Mouse (Mus musculus): Measurements from ENCODE around the gene Pitpnc1. TPM values are rescaled to one million over a fixed set of nuclear protein-coding genes. Genes with fewer than 3 reads are reported as not detected.

The Pitpnc1 gene
- polyA plus RNA-seq, 2 experiments = 3.0 to 5.8 TPM

DNA sequence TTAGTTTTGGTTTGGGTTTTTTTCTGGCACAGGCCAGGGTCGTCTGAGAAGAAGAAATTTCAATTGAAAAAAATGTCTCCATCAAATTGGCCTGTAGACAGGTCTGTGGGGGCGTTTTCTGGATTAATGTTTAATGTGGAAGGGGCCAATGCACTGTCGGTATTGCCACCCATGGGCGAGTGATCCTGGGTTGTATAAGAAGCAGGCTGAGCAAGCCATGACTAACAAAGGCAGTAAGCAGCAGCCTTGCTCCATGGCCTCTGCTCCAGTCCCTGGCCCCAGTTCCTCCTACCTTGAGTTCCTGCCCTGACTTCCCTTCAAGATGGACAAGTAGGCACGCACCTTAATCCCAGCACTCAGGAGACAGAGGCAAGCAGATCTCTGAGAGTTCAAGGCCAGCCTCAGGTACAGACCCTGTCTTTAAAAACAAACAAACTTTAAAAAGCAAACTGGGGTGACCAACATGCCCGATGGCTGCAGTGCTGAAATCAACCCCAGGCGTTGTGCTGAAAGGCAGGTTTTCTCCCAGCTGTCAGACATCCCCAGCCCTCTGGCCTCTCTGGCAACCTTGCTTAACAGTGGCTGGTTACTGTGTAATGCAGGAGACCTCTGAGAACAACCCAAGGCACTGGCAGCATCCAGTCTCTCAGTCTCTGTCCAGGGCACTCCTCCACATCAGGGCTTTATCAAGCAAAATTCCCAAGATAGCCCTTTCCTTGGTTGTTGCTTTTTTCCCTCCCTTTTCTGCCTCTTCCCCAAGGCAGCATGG lies 39.1 kb downstream of the Pitpnc1 start:
- Histone ChIP-seq H3K27me3 (ENCODE audit: control insufficient read depth, insufficient read depth, low read length) (no peaks in the 10 kb centered on the region), H3K9ac (replicated peaks) (no peak overlapping the region), H3K4me1 (replicated peaks; ENCODE audit: control insufficient read depth in 2 of 2, insufficient read depth in 2 of 2, low read length in 1 of 2) (peaks cover 0 to 6% of the 10 kb centered on the region in 2 experiments; a peak in 1 of 4 replicates), H3K36me3 (replicated peaks; ENCODE audit: control insufficient read depth, insufficient read depth, low read depth) (no peaks in the 10 kb centered on the region), H3K27ac (no peak overlapping the region), H3K4me3 (ENCODE audit: insufficient read depth in 1 of 2, low read depth in 2 of 2, low read length in 2 of 2) (no peak overlapping the region), H3K4me2 (ENCODE audit: low read depth) (no peak overlapping the region), H3K9me3 (ENCODE audit: control insufficient read depth, low read length) (no peaks in the 10 kb centered on the region)
- ATAC-seq (ENCODE audit: insufficient read depth) (no peak), DNase-seq (ENCODE audit: low read depth in 3 of 3, low spot score in 3 of 3) (no peak)
- TF ChIP-seq CTCF (IDR thresholded peaks at IDR 0.05; ENCODE audit: low read depth) (no peak), EP300 (IDR thresholded peaks at IDR 0.05; ENCODE audit: low read depth) (no peak)
- 69% methylated on average over 7 of the region's 7 CpGs for WGBS (ENCODE audit: insufficient replicate concordance)

DNA sequence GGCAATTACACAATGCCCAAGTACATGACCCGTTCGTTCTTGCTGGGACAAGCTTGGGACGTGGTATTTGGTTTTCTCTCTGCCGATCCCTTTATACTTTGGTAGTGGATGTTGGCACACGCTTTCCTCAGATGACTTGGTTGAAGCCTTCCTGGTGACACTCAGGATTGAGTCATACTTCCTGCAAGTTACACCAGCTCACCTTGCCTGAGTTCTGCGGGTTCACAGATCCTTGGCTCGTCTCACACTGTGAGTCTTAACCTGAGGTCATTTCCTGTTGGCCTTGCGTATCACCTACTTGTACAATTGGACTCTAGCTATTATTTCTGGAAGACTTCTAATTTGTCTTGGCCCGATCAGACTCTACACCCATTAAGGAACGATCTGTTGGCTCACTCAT lies 42.5 kb downstream of the Pitpnc1 start:
- H3K9me3 ChIP-seq (ENCODE audit: control insufficient read depth, low read length) = no peaks in the 10 kb centered on the region
- H3K4me2 ChIP-seq (ENCODE audit: low read depth) = no peak overlapping the region
- no peaks in the 10 kb centered on the region for H3K27me3 ChIP-seq (ENCODE audit: control insufficient read depth, insufficient read depth, low read length)
- no peak overlapping the region for H3K27ac ChIP-seq
- TF ChIP-seq CTCF (IDR thresholded peaks at IDR 0.05; ENCODE audit: low read depth) (no peak), EP300 (IDR thresholded peaks at IDR 0.05; ENCODE audit: low read depth) (no peak)
- DNase-seq (ENCODE audit: low read depth in 3 of 3, low spot score in 3 of 3) (no peak), ATAC-seq (ENCODE audit: insufficient read depth) (no peak)
- 79% methylated on average over 10 of the region's 10 CpGs for WGBS (ENCODE audit: insufficient replicate concordance)
- no peak overlapping the region for H3K9ac ChIP-seq (replicated peaks)
- peaks cover 0 to 9% of the 10 kb centered on the region in 2 experiments; a peak in 3 of 4 replicates for H3K4me1 ChIP-seq (replicated peaks; ENCODE audit: control insufficient read depth in 2 of 2, insufficient read depth in 2 of 2, low read length in 1 of 2)
- no peak overlapping the region for H3K4me3 ChIP-seq (ENCODE audit: insufficient read depth in 1 of 2, low read depth in 2 of 2, low read length in 2 of 2)
- H3K36me3 ChIP-seq (replicated peaks; ENCODE audit: control insufficient read depth, insufficient read depth, low read depth) = no peaks in the 10 kb centered on the region

DNA sequence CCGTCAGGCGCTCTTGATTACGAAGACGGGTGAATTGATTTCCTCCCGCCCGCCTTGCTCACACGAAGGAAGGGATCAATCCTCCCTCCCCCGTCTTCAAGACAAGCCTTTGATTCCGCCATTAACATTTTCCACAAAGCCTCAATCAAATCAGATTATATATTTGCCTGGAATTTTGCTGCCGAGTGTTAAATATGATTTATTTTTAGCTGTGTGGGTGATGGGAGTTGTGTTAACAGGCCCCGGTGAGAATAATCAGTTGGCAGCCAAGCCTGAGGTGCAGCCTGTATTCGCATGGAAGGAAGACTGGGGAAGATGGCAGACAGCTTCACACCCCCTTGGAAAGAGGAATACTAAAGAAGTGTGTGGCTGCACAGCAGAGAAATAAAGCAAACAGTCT lies 46.3 kb downstream of the Pitpnc1 start:
- DNase-seq (ENCODE audit: low read depth in 3 of 3, low spot score in 3 of 3) (no peak), ATAC-seq (ENCODE audit: insufficient read depth) (no peak)
- H3K27ac ChIP-seq = no peak overlapping the region
- WGBS (ENCODE audit: insufficient replicate concordance) = 83% methylated on average over 12 of the region's 12 CpGs
- TF ChIP-seq EP300 (IDR thresholded peaks at IDR 0.05; ENCODE audit: low read depth) (no peak), CTCF (IDR thresholded peaks at IDR 0.05; ENCODE audit: low read depth) (no peak)
- H3K9ac ChIP-seq (replicated peaks) = no peak overlapping the region
- no peaks in the 10 kb centered on the region for H3K27me3 ChIP-seq (ENCODE audit: control insufficient read depth, insufficient read depth, low read length)
- H3K4me2 ChIP-seq (ENCODE audit: low read depth) = no peak overlapping the region
- no peaks in the 10 kb centered on the region for H3K9me3 ChIP-seq (ENCODE audit: control insufficient read depth, low read length)
- H3K36me3 ChIP-seq (replicated peaks; ENCODE audit: control insufficient read depth, insufficient read depth, low read depth) = no peaks in the 10 kb centered on the region
- peaks cover 8 to 22% of the 10 kb centered on the region in 2 experiments for H3K4me1 ChIP-seq (replicated peaks; ENCODE audit: control insufficient read depth in 2 of 2, insufficient read depth in 2 of 2, low read length in 1 of 2)
- H3K4me3 ChIP-seq (ENCODE audit: insufficient read depth in 1 of 2, low read depth in 2 of 2, low read length in 2 of 2) = no peak overlapping the region

DNA sequence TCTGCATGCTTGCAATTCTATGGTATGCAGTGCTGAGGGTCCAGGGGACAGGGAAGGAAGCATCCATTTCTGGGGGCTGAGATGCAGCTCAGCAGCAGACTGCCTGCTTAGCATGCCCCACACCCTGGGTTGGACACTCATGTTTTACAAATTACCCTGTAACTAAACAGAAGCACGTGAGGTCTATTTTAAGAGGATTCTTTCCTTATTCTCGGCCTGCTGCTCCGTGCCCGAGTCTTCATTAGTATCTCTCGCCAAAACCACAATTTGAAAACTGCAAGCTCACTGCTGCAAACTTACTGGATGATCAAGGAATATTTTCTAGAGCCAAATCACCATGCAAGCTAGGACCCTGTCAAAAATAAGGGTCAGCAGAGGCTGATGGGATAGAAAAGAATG lies 48.1 kb downstream of the Pitpnc1 start:
- H3K4me2 ChIP-seq (ENCODE audit: low read depth) = peak overlapping the region; percentile 18; the same call in 1 of the 2 replicates
- ATAC-seq (ENCODE audit: insufficient read depth) = no peak
- 9% methylated on average over 5 of the region's 5 CpGs for WGBS (ENCODE audit: insufficient replicate concordance)

DNA sequence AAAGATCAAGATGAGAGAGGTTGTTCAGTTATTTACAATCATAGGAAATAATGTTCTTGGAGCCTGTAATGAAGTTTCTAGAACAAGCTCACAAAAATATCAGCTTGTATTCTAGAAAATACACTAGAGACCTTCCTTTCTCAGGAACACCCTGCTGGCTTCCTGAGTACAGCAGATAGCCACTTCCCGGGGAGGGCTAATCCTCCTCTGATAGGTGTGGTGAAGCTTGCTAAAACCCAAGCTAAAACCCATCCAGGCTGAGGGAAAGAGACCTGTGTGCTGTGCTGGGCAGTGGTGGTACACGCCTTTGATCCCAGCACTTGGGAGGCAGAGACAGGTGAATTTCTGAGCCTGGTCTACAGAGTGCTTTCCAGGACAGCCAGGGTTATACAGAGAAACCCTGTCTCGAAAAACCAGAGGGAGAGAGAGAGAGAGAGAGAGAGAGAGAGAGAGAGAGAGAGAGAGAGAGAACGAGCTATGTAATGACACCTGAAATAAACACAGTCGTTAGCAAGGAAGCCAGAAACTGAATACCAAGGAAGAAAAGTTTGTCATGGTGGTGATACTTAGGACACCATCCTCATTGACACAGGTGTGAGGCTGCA lies 48.6 kb downstream of the Pitpnc1 start:
- DNase-seq (ENCODE audit: low read depth in 3 of 3, low spot score in 3 of 3) = peak in 1 of 3 experiments; percentile 35
- peak overlapping the region; percentile 50 for H3K27ac ChIP-seq
- H3K4me2 ChIP-seq (ENCODE audit: low read depth) = peak overlapping the region; percentile 18
- peak; percentile 59; the same call in 1 of the 2 replicates for ATAC-seq (ENCODE audit: insufficient read depth)
- H3K4me3 ChIP-seq (ENCODE audit: insufficient read depth in 1 of 2, low read depth in 2 of 2, low read length in 2 of 2) = no peak overlapping the region
- 10% methylated on average over 5 of the region's 5 CpGs for WGBS (ENCODE audit: insufficient replicate concordance)
- H3K27me3 ChIP-seq (ENCODE audit: control insufficient read depth, insufficient read depth, low read length) = no peaks in the 10 kb centered on the region
- H3K9ac ChIP-seq (replicated peaks) = peak overlapping the region; percentile 12; the same call in 1 of the 2 replicates
- H3K36me3 ChIP-seq (replicated peaks; ENCODE audit: control insufficient read depth, insufficient read depth, low read depth) = no peaks in the 10 kb centered on the region
- TF ChIP-seq CTCF (IDR thresholded peaks at IDR 0.05; ENCODE audit: low read depth) (no peak), EP300 (IDR thresholded peaks at IDR 0.05; ENCODE audit: low read depth) (peak; percentile 35)
- H3K9me3 ChIP-seq (ENCODE audit: control insufficient read depth, low read length) = no peaks in the 10 kb centered on the region
- H3K4me1 ChIP-seq (replicated peaks; ENCODE audit: control insufficient read depth in 2 of 2, insufficient read depth in 2 of 2, low read length in 1 of 2) = peaks cover 18 to 34% of the 10 kb centered on the region in 2 experiments

More for the DNA sequence above, 48.1 kb downstream of the Pitpnc1 start:
- no peak for DNase-seq (ENCODE audit: low read depth in 3 of 3, low spot score in 3 of 3)
- Histone ChIP-seq H3K27me3 (ENCODE audit: control insufficient read depth, insufficient read depth, low read length) (no peaks in the 10 kb centered on the region), H3K27ac (peak overlapping the region; percentile 46; the same call in 1 of the 2 replicates), H3K4me1 (replicated peaks; ENCODE audit: control insufficient read depth in 2 of 2, insufficient read depth in 2 of 2, low read length in 1 of 2) (peaks cover 14 to 29% of the 10 kb centered on the region in 2 experiments), H3K4me3 (ENCODE audit: insufficient read depth in 1 of 2, low read depth in 2 of 2, low read length in 2 of 2) (no peak overlapping the region), H3K9ac (replicated peaks) (peak overlapping the region; percentile 12; the same call in 1 of the 2 replicates), H3K9me3 (ENCODE audit: control insufficient read depth, low read length) (no peaks in the 10 kb centered on the region), H3K36me3 (replicated peaks; ENCODE audit: control insufficient read depth, insufficient read depth, low read depth) (no peaks in the 10 kb centered on the region)
- TF ChIP-seq CTCF (IDR thresholded peaks at IDR 0.05; ENCODE audit: low read depth) (no peak), EP300 (IDR thresholded peaks at IDR 0.05; ENCODE audit: low read depth) (no peak)
